Mouse (Mus musculus) adipocyte (in vitro differentiated cells): Measurements from ENCODE around the gene Ephb1.

Experiments
- DNase-seq: peaks from one replicate; pipeline ENCODE4 v3.0.0-alpha.2; 2016; ENCODE audit warnings: low spot score

Ephb1 gene

DNA sequence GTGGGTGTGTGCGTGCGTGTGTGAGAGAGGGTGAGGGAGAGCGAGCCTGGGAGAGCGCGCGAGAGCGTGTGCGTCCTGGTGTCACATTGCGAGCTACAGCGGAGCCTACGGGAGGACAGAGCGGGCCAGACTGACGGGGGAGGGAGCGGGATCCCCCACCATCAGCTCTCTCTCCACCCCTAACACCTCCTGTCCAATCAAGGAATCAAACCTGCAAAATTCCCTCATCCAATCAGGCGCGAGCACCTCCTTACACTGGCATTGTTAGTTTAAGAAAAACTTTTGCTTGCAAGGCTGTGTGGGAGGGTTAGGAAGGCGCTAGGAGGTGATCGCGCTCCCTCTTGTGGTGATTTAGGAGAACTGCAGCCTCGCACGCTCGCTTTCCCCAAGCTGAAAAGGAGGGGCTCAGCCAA lies at the start of gene Ephb1:
Gene Ephb1, minus strand, starts transcription at position 133 of the 413 bp plus-strand sequence.
- DNase-seq: peak; percentile 53

DNA sequence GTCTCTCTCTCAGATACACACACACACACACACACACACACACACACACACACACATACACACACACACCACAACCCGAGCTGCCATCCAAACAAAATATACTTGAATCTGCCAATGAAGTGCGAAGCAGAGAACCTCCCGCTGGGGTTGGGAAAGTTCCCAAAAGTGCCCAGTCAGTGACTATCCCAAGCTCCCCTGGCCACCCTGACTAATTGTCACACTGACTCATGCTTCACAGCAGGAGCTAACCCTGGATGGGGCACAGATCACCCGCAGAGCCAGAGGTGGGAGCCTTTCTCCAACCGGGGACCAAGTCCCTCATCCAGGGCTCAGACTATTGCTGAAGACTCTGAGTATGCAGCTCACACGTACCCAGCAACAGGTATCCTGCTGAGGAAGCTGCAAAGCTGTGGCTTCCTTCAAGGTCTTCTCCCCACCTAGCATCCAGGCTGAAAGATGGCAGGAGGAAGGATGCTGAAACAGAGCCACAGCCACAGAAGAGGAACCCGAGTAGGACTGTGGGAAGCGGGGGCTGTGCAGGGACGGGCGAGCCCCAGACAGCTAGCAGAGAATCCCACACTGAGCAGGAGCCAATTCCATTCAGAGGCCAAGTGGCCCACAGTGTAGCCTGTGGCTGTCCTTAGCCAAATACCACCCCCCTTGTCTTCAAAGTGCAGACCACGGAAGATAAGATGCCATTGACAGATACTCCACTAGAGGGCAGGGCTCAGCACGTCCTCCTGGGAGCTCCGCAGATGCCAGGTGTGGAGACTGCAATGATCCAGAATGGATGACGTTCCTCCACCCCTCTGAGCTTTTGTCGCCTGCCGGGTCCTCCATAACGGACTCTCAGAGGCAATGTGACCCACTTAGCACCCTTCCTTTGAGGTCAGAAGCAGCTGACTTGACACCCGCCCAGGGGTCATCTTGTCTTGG lies 48.9 kb upstream of the Ephb1 start:
- no peak for DNase-seq

DNA sequence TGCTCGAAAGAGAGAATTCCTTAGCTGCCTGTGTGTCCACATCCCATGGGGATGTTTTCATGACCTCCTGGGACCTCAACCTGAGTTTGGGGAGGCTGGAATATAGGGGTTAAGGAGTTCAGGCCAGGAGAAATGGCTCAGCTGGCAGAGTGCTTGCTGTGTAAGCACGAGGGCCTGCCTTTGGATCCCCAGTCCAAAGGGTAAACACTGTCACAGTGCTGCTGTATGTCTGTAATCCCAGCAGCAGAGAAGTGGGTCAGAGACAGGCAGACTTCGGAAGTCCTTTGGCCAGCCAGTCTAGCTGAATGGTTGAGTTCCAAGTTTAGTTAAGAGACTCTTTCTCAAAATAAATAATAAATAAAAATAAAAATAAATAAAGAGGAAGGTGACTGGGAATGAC lies 48.2 kb upstream of the Ephb1 start:
- DNase-seq: no peak

DNA sequence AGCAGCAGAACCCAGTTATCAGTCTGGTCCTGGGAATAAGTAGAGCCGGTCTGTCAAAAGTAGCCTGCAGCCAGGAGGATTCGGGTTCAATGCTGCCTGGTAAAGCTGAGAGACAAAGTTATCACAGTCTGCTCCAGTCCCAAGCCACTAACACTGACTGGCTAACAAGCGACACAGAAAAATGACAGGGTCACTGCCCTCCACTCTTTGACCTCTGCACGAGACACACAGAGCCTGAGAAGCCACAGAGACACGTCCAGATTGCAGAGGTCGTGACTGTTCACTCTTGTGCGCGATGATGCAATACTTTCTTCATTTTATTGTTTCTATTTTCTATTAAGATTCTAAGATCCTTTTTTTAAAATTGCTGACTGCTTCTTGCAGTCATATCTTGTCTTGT lies 33.8 kb upstream of the Ephb1 start:
- DNase-seq: no peak

DNA sequence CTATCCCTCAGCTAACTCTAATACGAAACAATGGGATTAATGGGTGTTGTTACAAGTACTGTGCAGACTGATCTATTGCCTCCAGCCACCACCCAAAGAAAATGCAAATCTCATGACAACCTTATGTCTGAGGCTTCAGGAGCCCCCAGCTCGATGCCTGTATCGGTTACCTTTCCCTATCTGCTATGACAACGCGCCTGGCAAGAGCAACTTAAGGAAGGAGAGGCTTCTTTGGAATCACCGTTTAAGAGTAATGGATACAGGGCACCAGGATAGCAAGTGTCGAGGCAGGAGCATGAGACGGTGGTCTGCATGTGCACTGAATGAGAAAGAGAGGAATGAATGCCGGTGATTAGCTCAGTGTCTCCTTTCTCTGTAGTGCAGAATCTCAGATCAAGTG lies 32.3 kb upstream of the Ephb1 start:
- DNase-seq: no peak

DNA sequence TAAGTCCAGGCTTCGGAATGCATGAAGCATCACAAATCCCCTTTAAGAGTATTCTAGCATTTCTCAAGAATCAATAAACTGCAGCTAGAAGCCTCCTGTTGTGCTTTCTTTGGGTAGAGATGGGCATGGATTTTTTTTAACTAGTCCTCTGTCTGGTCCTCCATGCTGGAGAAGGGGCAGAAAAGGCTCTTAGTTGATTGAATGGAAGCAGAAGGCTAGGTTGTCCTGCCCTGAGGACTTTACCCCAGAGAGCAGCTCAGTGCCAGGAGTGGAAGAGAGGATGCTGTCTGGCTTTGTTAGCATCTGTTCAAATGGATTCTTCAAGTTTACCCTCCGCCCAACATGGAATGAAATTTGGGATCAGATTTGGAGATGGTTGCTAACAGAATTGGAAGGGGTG lies 25.7 kb upstream of the Ephb1 start:
- DNase-seq: no peak

DNA sequence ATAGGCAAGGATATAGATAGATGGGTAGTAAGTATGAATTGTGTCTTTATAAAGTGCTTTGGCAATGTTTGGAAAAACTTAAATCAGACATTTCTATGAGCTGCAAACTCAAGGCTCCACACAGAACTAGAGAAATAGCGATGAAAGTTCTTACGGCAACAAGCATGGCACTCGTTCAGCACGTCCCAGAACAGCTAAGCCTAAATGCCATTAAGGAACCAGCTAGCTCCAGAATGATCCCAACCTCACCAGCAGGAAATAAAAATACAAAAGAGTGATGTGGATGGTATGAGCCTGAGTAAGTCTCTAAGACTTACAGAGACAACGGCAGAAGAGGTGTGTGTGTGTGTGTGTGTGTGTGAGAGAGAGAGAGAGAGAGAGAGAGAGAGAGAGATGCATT lies 20.2 kb upstream of the Ephb1 start:
- DNase-seq: no peak

DNA sequence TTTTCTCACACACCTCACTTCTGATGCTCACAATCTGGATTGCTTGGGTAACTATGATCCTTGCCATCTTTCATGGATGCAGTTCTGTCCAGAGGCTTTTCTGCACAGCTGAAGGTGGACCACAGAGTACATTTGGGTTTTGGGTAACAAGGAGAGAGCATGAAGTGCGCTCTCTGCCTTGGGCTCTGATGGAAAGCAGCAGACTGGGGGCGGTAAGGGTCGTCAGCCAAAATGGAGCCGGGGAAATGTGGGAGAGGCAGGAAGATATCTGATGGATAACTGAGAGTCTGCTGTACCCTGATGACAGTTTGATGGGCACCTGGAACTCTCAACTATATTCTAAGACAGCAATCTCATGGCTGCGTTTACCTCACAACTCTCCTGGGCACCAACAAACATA lies 19.4 kb upstream of the Ephb1 start:
- no peak for DNase-seq

DNA sequence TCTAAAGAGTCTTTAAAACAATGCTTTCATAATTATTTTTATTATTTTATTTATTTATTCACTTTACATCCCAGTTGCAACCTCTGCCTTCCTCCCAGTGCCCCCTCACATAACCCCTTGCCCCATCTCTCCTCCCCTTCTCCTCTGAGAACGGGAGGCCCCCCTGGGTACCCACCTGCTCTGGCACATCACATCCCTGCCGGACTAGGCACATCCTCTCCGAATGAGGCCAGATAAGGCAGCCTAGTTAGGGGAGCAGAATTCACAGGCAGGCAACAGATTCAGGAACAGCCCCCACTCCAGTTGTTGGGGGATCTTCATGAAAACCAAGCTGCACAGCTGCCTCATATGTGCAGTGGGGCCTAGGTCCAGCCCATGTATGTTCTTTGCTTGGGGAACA lies 17.4 kb upstream of the Ephb1 start:
- no peak for DNase-seq

DNA sequence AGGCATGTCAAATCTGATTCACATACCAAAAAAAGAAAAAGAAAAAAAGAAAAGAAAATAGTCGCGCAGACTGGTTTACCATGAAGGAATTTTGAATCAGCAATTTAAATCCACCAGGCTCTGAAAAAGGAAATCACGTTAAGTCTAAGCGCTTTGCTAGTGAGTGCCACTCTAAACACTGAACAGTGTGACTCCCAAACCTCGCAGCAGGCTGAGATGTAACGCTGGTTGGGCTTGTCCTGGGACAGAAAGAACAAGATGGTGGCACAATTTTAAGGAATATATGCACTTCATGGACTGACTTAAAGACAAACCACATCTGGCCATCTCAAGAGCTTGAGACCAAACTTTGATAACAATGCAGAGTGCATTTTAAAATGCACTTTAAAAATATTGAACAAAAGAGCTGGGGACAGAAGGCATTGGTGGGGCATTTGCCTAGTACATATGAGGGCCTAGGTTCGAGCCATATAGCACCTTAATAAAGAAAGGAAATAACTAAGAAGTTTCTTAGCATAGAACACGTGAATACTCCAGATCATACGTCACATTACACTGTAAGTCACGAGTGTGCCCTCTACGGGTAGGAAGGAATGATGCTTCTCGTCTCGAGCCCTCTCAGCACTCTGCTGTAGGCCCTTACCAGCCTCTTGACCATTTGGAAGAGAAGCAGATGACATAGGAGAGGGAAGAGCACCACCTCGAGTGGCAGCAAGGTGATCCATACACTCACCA lies 16.7 kb upstream of the Ephb1 start:
- no peak for DNase-seq

DNA sequence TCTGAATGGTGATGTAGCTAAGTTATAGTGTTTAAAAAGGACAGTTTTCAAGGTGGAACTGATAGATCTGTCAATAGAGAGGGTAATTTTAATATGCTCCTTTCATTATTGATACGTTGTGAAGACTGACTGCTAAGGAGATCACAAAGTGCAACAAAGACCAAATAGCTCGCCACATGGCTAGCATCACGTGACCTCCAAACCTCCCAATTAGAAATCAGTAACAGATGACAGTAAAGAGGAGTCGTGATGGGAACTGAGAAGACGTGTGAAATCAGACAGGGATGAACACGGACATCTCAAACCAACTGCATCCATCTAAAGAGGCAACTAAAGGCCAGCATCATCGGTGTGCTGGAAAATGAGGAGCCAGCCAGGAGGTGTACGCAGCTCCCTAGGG lies 15.6 kb upstream of the Ephb1 start:
- DNase-seq: no peak

DNA sequence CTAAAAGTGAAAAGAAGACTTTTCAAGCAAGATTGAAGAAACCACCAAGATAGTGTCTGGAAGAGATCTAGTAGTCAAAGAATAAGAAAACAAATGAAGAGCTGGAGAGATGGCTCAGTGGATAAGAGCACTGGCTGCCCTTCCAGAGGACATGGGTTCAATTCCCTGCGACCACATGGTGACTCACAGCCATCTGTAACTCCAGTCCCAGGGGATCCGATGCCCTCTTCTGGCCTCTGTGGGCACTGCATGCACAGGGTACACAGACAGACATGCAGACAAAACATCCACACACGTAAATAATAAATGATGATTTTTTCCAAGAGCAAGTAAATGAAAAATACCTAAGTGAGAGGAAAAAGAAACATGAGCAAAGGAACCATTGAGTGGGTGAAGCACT lies 14.6 kb upstream of the Ephb1 start:
- no peak for DNase-seq

DNA sequence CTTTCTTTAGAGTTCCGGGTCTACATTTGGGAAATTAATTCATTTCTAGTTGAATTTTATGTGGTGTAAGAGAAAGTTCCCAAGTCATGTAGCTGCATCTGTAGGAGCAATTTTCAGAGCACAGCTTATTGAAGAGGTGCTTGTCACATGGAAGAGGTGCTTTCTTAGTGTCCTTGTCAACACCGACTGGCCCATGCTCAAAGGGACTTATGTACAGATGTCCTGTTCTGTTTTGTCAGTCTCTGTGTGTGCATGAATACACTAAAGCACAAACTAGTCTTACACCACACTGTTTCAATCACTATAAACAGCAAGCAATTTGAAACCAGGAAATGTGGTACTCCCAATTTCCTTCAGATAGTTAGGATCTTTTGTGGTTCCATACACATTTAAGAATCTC lies 13.3 kb upstream of the Ephb1 start:
- no peak for DNase-seq

DNA sequence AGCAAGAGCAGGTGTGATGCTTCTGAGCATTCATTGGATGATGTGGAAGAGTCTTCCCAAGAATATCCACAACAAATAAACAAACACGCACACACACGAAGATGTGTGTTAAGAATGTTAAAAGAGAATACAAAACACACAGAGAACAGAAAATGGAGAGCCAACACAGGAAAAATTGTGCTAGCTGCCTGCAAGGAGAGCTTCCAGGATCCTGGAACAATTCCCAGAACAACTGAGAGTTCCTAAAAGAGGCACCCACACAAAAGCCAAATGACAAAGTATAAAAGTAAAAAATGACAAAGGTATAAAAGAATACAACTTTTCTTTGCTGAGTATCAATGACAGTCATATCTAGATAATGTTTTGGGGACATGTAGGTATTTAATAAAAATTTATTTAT lies 11.0 kb upstream of the Ephb1 start:
- DNase-seq: no peak

DNA sequence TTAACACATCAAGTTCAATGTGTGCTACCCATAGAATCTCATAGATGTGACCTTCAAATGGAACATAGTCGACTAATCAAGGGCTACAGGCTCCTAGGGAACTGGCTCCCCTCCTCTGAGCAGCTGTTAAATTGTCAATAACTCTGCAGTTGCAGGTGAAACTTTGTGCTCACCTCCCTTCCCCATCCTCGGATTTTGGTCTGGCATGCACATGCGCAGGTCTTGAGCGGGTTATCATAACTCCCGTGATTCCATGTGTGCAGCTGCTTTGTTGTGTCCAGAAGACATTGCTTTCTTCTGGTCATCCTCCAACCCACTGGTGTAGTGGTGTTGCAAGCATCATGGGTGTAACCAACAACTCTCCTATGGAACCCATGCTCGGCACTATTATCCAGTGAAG lies 4.8 kb upstream of the Ephb1 start:
- DNase-seq: no peak

DNA sequence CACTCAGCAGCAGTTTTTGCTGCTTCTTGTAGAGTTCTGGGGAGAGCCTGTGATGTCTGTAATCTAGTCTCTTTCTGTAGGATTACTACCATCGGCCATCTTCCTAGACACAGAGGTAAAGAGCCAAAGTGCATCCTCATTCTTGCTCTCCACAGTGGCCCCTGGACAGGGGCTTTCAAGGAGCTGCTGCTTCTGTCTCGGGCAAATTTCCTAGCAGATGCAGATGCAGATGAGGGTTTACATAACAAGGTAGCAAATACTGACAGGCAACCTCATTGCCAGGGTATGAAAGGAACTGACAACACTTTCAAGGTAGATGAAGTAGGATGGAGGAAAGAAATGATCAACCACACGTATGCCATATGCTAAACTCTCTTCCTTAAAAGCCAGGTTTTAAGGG lies 4.2 kb upstream of the Ephb1 start:
- no peak for DNase-seq

DNA sequence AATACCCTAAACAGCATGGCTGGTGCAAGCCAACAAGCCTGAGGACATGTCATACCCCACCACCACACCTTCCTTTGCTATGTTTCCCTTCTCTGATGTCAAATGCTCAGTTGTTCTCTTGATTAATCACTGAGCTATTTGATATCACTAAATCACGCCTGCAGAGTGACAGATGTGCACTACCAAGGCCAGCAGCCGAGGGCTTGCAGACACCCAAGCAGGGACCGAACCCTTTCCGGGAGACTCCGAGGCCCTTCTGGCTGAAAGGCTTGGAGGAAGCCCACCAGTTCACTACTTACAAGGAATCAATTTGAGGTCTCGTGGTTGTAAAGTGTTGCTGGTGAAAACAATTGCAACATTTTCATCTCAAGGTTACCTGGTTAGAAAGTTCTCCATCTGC lies 3.5 kb upstream of the Ephb1 start:
- DNase-seq: no peak

DNA sequence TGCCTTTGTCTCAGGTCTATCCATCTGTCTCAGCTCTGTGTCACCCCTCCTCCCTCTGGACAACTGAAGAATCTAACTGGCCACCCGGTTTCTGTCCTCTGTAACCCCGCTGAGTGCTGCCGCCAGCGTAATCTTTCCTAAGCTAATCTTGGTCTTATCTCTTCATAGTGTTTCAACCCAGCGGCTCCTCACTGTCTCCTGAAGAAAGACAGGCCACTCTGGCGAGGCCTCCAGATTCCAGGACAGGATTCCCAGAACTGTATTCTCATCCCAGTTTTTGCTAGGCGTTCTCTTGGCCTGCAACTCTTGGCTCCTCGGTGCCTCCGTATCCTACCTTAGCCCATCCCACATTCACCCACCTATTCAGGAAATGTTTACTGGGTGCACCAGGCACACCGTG lies 2.0 kb upstream of the Ephb1 start:
- no peak for DNase-seq

DNA sequence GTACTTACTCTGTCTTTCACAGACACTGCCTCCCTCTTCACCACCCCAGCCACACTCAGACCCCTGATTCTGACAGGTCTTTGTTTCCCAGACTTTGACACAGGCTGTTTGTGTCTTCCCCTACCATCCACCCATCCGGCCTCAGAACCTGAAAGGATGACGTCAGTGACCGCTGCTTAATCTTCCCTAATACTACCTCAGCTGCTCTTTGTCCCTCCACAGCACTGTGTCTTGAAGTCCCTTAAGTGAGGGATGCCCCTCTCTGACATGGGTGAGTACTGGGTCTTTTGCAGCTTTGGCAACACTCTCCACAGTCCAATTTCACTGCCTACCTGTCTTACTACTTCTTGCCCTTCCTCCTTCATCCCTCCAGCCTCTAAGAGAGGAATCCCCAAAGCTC lies 1.2 kb upstream of the Ephb1 start:
- DNase-seq: no peak

DNA sequence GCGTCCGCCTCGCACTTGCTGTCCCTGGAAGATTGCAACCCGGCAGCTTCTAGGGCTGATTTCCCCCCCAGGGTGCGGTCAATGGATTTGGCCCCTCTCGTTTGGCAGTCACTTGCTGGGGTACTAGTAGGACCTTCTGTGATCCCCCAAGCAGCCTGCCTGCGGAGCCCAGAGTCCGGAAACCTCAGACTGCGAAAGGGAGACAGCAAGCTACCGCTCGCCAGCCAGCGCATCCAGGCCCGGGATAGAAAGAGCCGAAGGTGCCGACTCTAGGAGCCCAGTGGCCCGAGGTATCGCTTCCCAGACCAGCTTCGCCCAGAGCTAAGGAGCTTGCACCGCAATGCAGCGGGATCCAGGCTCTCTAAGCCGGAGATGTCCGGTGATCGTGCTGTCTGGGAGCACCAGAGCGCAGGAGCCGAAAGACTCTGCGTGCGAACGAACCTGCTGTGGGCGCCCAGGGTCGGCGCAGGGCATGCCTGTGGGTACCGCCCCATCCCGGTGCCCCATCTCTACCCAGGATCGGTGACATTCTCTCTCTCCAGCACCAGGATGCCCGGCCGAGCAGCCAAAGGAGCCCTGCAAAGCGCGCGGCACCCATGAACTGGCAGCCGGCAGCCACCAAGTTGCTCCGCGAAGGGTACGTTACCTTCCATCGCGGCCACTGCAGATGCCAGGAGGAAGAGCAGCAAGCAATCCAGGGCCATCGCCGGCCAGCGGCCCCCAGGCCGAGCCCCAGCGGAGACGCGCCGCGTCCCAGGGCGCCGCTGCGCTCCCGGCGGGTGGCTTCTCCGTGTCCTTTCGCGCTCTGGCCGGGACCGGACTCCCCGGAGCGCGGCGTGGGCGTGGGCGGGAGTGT lies 629 bp downstream of the Ephb1 start:
- no peak for DNase-seq

DNA sequence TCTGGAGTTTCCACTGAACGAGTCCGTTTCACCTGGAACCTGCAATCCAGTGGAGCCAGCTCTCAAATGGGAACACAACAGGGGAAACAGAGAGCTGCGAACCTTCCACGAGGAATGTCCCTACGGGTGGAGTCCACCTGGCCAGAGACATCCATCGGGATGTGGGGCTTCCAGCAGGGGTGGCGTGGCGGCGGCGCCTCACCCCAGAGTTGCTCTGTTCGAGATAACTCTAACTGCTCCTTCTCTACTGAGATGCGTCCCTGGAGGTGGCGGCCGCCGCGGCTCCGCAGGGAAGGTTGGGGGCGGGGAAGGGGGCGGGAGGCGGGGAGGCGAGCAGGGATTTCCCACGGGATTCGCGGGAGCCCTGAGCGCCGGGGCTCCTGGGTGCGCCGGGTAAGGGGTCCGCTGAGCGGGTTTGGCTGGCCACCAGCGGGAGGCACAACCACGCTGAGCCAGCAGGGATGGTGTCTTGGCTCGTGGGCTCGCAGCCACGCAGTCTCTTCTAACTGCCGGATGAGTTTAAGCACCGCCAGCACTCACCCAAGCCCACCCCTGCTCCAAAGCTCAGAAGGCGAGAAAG lies 1.3 kb downstream of the Ephb1 start:
- no peak for DNase-seq
